Mouse (Mus musculus) hindbrain, embryonic 10.5 days (tissue): ENCODE results near the gene Cmip. TPM values are rescaled to one million over a fixed set of nuclear protein-coding genes. Genes with fewer than 3 reads are reported as not detected.

Experiments used
- DNase-seq: peaks from one replicate; pipeline ENCODE4 v3.0.0-alpha.2; 2017; ENCODE audit warnings: low spot score
- H3K27ac ChIP-seq: fragments of 300-500 bp; sonication (generic); 2 replicates; pipeline ENCODE4 v1.5.1; 2016; ENCODE audit warnings: mild to moderate bottlenecking, moderate library complexity
- H3K27me3 ChIP-seq: fragments of 300-500 bp; sonication (generic); 2 replicates; pipeline ENCODE4 v1.6.1; 2016; ENCODE audit warnings: mild to moderate bottlenecking; ENCODE audit not compliant: poor library complexity, insufficient read depth, severe bottlenecking
- H3K36me3 ChIP-seq: fragments of 300-500 bp; sonication (generic); 2 replicates; pipeline ENCODE4 v1.6.1; 2016; ENCODE audit warnings: mild to moderate bottlenecking, moderate library complexity
- H3K4me1 ChIP-seq: fragments of 300-500 bp; sonication (generic); replicated peaks from 2 replicates; pipeline ENCODE4 v1.6.1; 2016; ENCODE audit warnings: mild to moderate bottlenecking
- H3K4me3 ChIP-seq: fragments of 300-500 bp; sonication (generic); 2 replicates; pipeline ENCODE4 v1.5.1; 2016; ENCODE audit warnings: mild to moderate bottlenecking, moderate library complexity
- H3K9me3 ChIP-seq: fragments of 300-500 bp; sonication (generic); 2 replicates; pipeline ENCODE4 v1.6.1; 2016; ENCODE audit warnings: mild to moderate bottlenecking, moderate library complexity
- WGBS: fragments of 180-500 bp; shearing (Covaris S2); methylation state at CpG from one replicate; pipeline ENCODE4 v1.1.7; 2016; 5-methylcytosine and 5-hydroxymethylcytosine counted together
- polyA plus RNA-seq: library from polyadenylated mRNA; unstranded; fragments of >200 nt; fragmentation: Nextera tagmentation; extraction: Ambion mirVana; gene quantifications from 2 replicates; pipeline ENCODE4 v1.2.1, GENCODE M21; 2016

The Cmip gene
- polyA plus RNA-seq, 1 experiment from 2014 or later = 14.0 TPM

DNA sequence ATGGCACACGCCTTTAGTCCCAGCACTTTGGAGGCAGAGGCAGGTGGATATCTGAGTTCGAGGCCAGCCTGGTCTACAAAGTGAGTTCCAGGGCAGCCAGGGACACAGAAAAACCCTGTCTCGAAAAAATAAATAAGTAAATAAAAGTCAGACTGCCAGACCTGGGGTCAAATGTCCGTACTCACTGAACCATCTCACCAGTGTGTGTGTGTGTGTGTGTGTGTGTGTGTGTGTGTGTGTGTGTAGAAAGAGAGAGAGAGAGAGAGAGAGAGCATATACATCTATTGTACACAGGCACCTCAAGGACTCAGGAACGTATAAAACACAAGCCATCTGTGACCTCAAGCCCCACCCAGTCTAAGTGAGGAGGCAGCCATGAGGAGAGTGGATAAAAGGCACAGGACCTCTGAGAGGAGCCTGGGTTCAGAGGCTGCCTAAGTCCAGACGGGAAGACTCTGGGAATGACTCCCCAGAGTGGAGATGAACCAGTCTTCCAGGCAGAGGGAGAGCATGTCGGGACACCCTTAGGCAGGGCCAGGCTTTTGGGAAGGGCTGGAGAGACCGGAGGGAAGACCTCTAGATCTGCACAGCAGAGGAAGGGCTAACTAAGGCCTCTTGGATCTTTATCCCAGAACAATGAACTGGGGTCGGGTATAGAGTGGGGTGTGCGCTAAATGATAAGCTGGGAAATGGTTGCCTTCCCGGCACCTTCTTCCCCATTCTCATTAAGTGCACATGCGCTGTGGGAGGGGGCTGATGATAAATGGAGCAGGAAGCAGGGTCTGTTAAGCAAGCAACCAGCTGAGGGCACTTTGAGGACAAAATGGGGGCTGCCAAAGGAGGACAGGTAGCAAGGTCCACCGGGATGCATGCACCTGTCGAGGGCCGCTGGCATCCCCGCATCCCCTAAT, 212.8 kb downstream of the Cmip start:
- H3K27me3 ChIP-seq = no peaks in the 10 kb centered on the region
- peaks cover 17% of the 10 kb centered on the region for H3K4me1 ChIP-seq
- no peaks in the 10 kb centered on the region for H3K9me3 ChIP-seq
- peak overlapping the region; percentile 82 for H3K27ac ChIP-seq
- peak; percentile 20 for DNase-seq
- H3K4me3 ChIP-seq = peak overlapping the region; percentile 44
- no peaks in the 10 kb centered on the region for H3K36me3 ChIP-seq
- WGBS = 33% methylated on average over 16 of the region's 16 CpGs

DNA sequence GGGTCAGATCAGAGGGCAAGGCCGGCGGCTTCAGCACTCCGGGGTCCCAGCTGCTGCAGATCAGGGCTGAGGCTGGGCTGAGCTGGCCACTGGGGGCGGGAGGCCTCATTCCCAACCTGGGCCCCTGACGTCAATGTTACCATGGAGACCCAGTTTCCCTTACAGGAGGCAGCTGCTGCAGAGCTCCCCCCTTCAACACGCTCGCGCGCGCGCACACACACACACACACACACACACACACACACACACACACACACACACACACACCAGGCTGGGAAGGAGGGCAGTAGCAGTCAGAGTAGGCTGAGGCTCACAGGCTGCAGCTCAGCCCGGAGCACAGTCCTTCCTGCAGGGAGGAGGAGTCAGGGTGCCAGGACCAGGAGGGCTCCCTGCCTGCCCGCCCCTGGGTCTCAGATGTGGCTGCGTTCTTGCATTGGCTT, 213.5 kb downstream of the Cmip start:
- H3K27ac ChIP-seq = peak overlapping the region; percentile 82
- under 1% methylated on average over 12 of the region's 14 CpGs for WGBS
- H3K36me3 ChIP-seq = no peaks in the 10 kb centered on the region
- H3K27me3 ChIP-seq = no peaks in the 10 kb centered on the region
- H3K4me3 ChIP-seq = peak overlapping the region; percentile 44
- H3K4me1 ChIP-seq = peaks cover 17% of the 10 kb centered on the region
- H3K9me3 ChIP-seq = no peaks in the 10 kb centered on the region
- peak; percentile 89 for DNase-seq

DNA sequence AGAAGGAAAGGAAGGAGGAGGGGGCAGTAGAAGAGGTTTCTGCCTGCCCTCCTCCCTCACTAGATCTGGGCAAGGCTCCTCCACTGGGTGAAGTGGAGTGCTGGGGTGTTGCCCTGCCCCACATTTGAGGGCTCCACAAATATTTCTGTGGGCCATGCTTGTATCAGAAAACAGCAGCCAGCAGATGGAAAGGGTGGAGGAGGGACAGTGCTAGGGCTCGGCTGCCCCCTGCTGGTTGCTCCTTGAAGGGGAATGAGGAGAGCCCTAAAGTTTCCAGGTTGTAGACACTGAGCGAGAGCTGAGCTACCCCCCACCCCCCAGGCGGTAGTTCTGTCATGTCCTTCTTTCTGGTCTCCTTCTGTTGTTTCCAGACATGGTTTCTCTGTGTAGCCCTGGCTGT, 214.3 kb downstream of the Cmip start:
- Histone ChIP-seq H3K4me3 (no peak overlapping the region), H3K9me3 (no peaks in the 10 kb centered on the region), H3K4me1 (peaks cover 17% of the 10 kb centered on the region), H3K36me3 (no peaks in the 10 kb centered on the region), H3K27me3 (no peaks in the 10 kb centered on the region), H3K27ac (peak overlapping the region; percentile 82)
- peak; percentile 74 for DNase-seq
- WGBS = 24% methylated on average over 3 of the region's 3 CpGs

- Histone ChIP-seq H3K27ac (no peak overlapping the region), H3K27me3 (no peaks in the 10 kb centered on the region), H3K4me1 (peaks cover 17% of the 10 kb centered on the region), H3K4me3 (no peak overlapping the region), H3K36me3 (no peaks in the 10 kb centered on the region), H3K9me3 (no peaks in the 10 kb centered on the region)
- 76% methylated on average over 9 of the region's 9 CpGs for WGBS
- no peak for DNase-seq
Measured at GRCm38 (mm10) chr8:117471655-117472054, 214.8 kb downstream of the Cmip start.

- Histone ChIP-seq H3K27me3 (no peaks in the 10 kb centered on the region), H3K4me1 (peaks cover 17% of the 10 kb centered on the region), H3K4me3 (no peak overlapping the region), H3K27ac (no peak overlapping the region), H3K36me3 (no peaks in the 10 kb centered on the region), H3K9me3 (no peaks in the 10 kb centered on the region)
- 89% methylated on average over 4 of the region's 4 CpGs for WGBS
- no peak for DNase-seq
Measured at GRCm38 (mm10) chr8:117472332-117472731, 215.5 kb downstream of the Cmip start.

GRCm38 (mm10) chr8:117474944-117475343, 218.1 kb downstream of the Cmip start:
- 1% methylated on average over 5 of the region's 5 CpGs for WGBS
- H3K36me3 ChIP-seq = no peaks in the 10 kb centered on the region

GRCm38 (mm10) chr8:117475819-117476218, 219.0 kb downstream of the Cmip start:
- WGBS = 82% methylated on average over 7 of the region's 7 CpGs
- H3K4me3 ChIP-seq = no peak overlapping the region
- H3K36me3 ChIP-seq = no peaks in the 10 kb centered on the region
- no peak for DNase-seq
- H3K4me1 ChIP-seq = peaks cover 3% of the 10 kb centered on the region
- H3K27ac ChIP-seq = no peak overlapping the region
- H3K27me3 ChIP-seq = no peaks in the 10 kb centered on the region
- H3K9me3 ChIP-seq = no peaks in the 10 kb centered on the region

More at GRCm38 (mm10) chr8:117474944-117475343, 218.1 kb downstream of the Cmip start:
- H3K4me3 ChIP-seq = no peak overlapping the region
- H3K27me3 ChIP-seq = no peaks in the 10 kb centered on the region
- H3K9me3 ChIP-seq = no peaks in the 10 kb centered on the region
- peak; percentile 91 for DNase-seq
- H3K27ac ChIP-seq = no peak overlapping the region
- peaks cover 12% of the 10 kb centered on the region for H3K4me1 ChIP-seq

DNA sequence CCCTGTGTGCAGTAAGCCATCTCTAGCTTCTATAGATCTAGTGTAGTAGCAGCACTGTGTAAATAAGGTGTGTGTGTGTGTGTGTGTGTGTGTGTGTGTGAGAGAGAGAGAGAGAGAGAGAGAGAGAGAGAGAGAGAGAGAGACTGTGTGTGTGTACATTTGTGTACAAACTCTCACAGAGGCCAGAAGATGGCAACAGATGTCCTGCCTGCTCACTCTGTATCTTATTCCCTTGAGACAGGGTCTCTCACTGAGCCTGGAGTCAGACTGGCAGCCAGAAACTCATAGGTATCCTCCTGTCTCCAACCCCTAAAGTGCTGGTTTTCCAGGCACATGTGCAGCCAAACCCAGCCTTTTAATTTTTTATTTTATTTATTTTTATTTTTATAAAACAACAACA, 221.2 kb downstream of the Cmip start:
- Histone ChIP-seq H3K27ac (no peak overlapping the region), H3K4me3 (no peak overlapping the region), H3K27me3 (no peaks in the 10 kb centered on the region), H3K9me3 (no peaks in the 10 kb centered on the region), H3K36me3 (no peaks in the 10 kb centered on the region), H3K4me1 (no peaks in the 10 kb centered on the region)
- no peak for DNase-seq

GRCm38 (mm10) chr8:117479996-117480395, 223.1 kb downstream of the Cmip start:
- Histone ChIP-seq H3K27ac (no peak overlapping the region), H3K9me3 (no peaks in the 10 kb centered on the region), H3K4me3 (no peak overlapping the region), H3K4me1 (no peaks in the 10 kb centered on the region), H3K27me3 (no peaks in the 10 kb centered on the region), H3K36me3 (no peaks in the 10 kb centered on the region)
- 95% methylated on average over 9 of the region's 9 CpGs for WGBS
- DNase-seq = no peak

DNA sequence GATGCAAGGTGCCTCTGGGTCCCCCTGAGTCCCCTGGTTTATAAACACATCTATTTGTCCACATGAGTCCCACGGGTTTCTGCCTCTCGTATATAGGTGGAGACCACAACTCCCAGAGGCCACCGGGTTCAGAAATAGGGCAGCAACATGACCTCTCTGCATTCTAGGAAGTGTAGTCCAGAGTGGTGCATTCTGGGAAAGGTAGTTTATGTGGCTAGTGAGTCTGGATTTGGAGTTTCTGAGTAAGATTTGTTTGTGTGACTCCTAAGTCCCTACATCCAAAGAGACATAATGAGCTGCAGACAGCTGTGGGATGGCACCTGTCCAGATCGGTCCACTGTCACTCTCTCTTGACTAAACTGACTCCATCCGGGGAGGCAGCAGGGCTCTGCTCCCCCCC, 223.7 kb downstream of the Cmip start:
- no peak for DNase-seq
- H3K4me1 ChIP-seq = no peaks in the 10 kb centered on the region

GRCm38 (mm10) chr8:117481830-117482229, 225.0 kb downstream of the Cmip start:
- Histone ChIP-seq H3K4me1 (no peaks in the 10 kb centered on the region), H3K27me3 (no peaks in the 10 kb centered on the region), H3K4me3 (no peak overlapping the region), H3K36me3 (no peaks in the 10 kb centered on the region), H3K27ac (no peak overlapping the region), H3K9me3 (no peaks in the 10 kb centered on the region)
- no peak for DNase-seq
- 84% methylated on average over 5 of the region's 5 CpGs for WGBS

More for the DNA sequence above, 223.7 kb downstream of the Cmip start:
- H3K9me3 ChIP-seq = no peaks in the 10 kb centered on the region
- no peak overlapping the region for H3K27ac ChIP-seq
- no peaks in the 10 kb centered on the region for H3K27me3 ChIP-seq
- WGBS = 66% methylated on average over 5 of the region's 5 CpGs
- H3K4me3 ChIP-seq = no peak overlapping the region
- H3K36me3 ChIP-seq = no peaks in the 10 kb centered on the region

GRCm38 (mm10) chr8:117484731-117485130, 227.9 kb downstream of the Cmip start:
- Histone ChIP-seq H3K4me1 (no peaks in the 10 kb centered on the region), H3K9me3 (no peaks in the 10 kb centered on the region), H3K27me3 (no peaks in the 10 kb centered on the region), H3K27ac (no peak overlapping the region), H3K36me3 (no peaks in the 10 kb centered on the region), H3K4me3 (no peak overlapping the region)
- DNase-seq = no peak
- 89% methylated on average over 8 of the region's 8 CpGs for WGBS

DNA sequence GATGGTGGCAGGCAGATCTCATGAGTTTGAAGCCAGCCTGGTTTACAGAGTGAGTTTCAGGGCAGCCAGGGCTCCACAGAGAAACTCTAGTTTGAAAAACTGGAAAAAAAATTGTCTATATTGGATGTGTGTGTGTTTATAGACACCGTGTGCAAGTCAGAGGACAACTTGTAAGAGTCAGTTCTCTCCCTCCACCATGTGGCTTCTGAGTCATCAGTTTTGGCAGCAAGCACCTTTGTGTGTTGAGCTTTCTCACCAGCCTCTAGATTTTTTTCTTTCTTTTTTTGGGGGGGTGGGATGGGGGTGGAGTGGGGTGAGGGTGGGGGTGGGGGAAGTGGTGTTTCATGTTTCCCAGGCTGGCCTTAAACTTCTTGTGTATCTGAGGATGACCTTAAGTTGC, 228.5 kb downstream of the Cmip start:
- H3K36me3 ChIP-seq = no peaks in the 10 kb centered on the region
- H3K27ac ChIP-seq = no peak overlapping the region
- no peak overlapping the region for H3K4me3 ChIP-seq
- H3K27me3 ChIP-seq = no peaks in the 10 kb centered on the region
- DNase-seq = no peak
- H3K4me1 ChIP-seq = no peaks in the 10 kb centered on the region
- H3K9me3 ChIP-seq = no peaks in the 10 kb centered on the region
- 92% methylated on average over 1 of the region's 1 CpGs for WGBS
